Mouse (Mus musculus) forebrain, postnatal 0 days (tissue): Measurements from ENCODE around the gene Polr3b. TPM values are rescaled to one million over a fixed set of nuclear protein-coding genes. Genes with fewer than 3 reads are reported as not detected.

Source experiments
- ATAC-seq: fragments of 200-750 bp; cut with Nextera tagmentation; 2 replicates; pipeline ENCODE4 v1.8.0; 2017; ENCODE audit warnings: mild to moderate bottlenecking, moderate library complexity
- DNase-seq: peaks from one replicate; pipeline ENCODE4 v3.0.0-alpha.2; 2015
- H3K27ac ChIP-seq: fragments of 300-500 bp; sonication (generic); 2 replicates; pipeline ENCODE4 v1.5.1; 2014; ENCODE audit warnings: low read depth, mild to moderate bottlenecking, antibody characterized with exemption, low read length, moderate library complexity, mixed read lengths
- H3K27me3 ChIP-seq: fragments of 300-500 bp; sonication (generic); 2 replicates; pipeline ENCODE4 v1.6.1; 2014; ENCODE audit warnings: mild to moderate bottlenecking, low read length, mixed read lengths; ENCODE audit not compliant: insufficient read depth
- H3K36me3 ChIP-seq: fragments of 300-500 bp; sonication (generic); 2 replicates; pipeline ENCODE4 v1.6.1; 2014; ENCODE audit warnings: mild to moderate bottlenecking, moderate library complexity; ENCODE audit not compliant: insufficient read depth
- H3K4me1 ChIP-seq: fragments of 300-500 bp; sonication (generic); 2 replicates; pipeline ENCODE4 v1.6.1; 2014; ENCODE audit warnings: antibody characterized with exemption; ENCODE audit not compliant: insufficient read depth
- H3K4me2 ChIP-seq: fragments of 300-500 bp; sonication (generic); 2 replicates; pipeline ENCODE4 v1.6.1; 2014; ENCODE audit warnings: low read depth, mild to moderate bottlenecking, moderate library complexity
- H3K4me3 ChIP-seq: fragments of 300-500 bp; sonication (generic); 2 replicates; pipeline ENCODE4 v1.5.1; 2014; ENCODE audit warnings: low read depth, low read length, mixed read lengths
- H3K9ac ChIP-seq: fragments of 300-500 bp; sonication (generic); 2 replicates; pipeline ENCODE4 v1.6.1; 2014; ENCODE audit warnings: mild to moderate bottlenecking
- H3K9me3 ChIP-seq: fragments of 300-500 bp; sonication (generic); 2 replicates; pipeline ENCODE4 v1.6.1; 2016; ENCODE audit warnings: low read length
- CTCF ChIP-seq: sonication (generic); IDR thresholded peaks from 2 replicates; pipeline ENCODE4 v1.5.1; 2016; ENCODE audit warnings: antibody characterized with exemption, control low read depth, low read depth
- WGBS: fragments of 180-500 bp; shearing (Covaris S2); extraction: QIAGEN DNeasy Blood & Tissue Kit; methylation state at CpG from one replicate; pipeline ENCODE4 v1.1.7; 2014; 5-methylcytosine and 5-hydroxymethylcytosine counted together
- polyA plus RNA-seq: library from polyadenylated mRNA; unstranded; fragments of >200 nt; fragmentation: Nextera tagmentation; extraction: Ambion mirVana; gene quantifications from 2 replicates; pipeline ENCODE4 v1.2.1, GENCODE M21; 2015
- total RNA-seq: library from RNA; depleted of rRNA; stranded (reverse); fragments of >200 nt; gene quantifications from 2 replicates; pipeline ENCODE4 v1.2.3, GENCODE M21; 2014

Gene Polr3b
- total and polyA plus RNA-seq, 2 experiments from 2014 or later: 8.8 to 17.1 TPM

GRCm38 (mm10) chr10:84758483-84759431 lies 136.7 kb downstream of the Polr3b start:
- Histone ChIP-seq H3K4me1 (peaks cover 12% of the 10 kb centered on the region; the same call in 1 of the 2 replicates), H3K27ac (no peak overlapping the region), H3K4me3 (peak overlapping the region; percentile 21), H3K4me2 (peak overlapping the region; percentile 84), H3K27me3 (peaks cover 43% of the 10 kb centered on the region), H3K9ac (peak overlapping the region; percentile 4; the same call in 1 of the 2 replicates), H3K9me3 (no peaks in the 10 kb centered on the region), H3K36me3 (no peaks in the 10 kb centered on the region)
- TF ChIP-seq CTCF: no peak
- WGBS: 6% methylated on average over 51 of the region's 51 CpGs
- ATAC-seq (no peak), DNase-seq (peak; percentile 47)

DNA sequence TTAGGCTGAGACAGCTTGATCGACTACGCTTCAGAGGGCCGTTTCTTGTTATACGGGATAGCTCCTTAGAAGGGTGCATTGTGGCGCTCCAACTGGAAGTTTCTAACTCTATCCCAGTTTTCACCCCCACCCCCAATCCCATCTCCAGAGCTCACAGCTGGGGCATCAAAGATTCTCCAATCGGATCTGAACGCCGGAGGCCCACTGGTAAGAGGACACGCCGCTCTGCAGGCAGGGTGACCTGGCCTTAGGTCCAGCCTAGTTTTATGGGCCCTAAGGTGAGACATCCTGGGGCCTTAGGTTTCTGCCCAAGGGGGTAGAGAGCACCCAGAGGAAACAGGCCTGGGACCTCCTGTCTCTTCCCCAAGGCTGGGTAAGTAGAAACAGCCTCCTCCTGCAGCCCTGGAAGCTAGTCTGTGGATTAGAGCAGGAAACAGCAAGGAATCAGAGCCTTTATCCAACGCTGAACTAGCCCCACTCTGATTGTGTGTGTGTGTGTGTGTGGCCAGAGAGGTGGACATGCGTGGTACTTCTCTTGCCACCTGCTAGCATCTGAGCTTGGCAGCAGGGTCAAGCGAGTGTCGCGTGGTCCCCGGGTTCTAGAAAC lies 137.5 kb downstream of the Polr3b start:
- DNase-seq (peak; percentile 25), ATAC-seq (peak; percentile 6; the same call in 1 of the 2 replicates)
- H3K27ac ChIP-seq: no peak overlapping the region

GRCm38 (mm10) chr10:84760118-84761111 lies 138.3 kb downstream of the Polr3b start:
- H3K4me2 ChIP-seq: peak overlapping the region; percentile 84
- H3K27ac ChIP-seq: no peak overlapping the region
- H3K27me3 ChIP-seq: peaks cover 30% of the 10 kb centered on the region
- ATAC-seq (peak; percentile 78), DNase-seq (peak; percentile 64)
- H3K9ac ChIP-seq: no peak overlapping the region
- WGBS: 11% methylated on average over 46 of the region's 46 CpGs
- H3K4me1 ChIP-seq: peaks cover 9% of the 10 kb centered on the region; the same call in 1 of the 2 replicates
- no peaks in the 10 kb centered on the region for H3K36me3 ChIP-seq
- no peak for TF ChIP-seq CTCF
- H3K4me3 ChIP-seq: peak overlapping the region; percentile 23
- no peaks in the 10 kb centered on the region for H3K9me3 ChIP-seq

More for the DNA sequence above, 137.5 kb downstream of the Polr3b start:
- Histone ChIP-seq H3K9me3 (no peaks in the 10 kb centered on the region), H3K27me3 (peaks cover 37% of the 10 kb centered on the region), H3K4me3 (peak overlapping the region; percentile 23), H3K9ac (no peak overlapping the region), H3K36me3 (no peaks in the 10 kb centered on the region), H3K4me1 (peaks cover 12% of the 10 kb centered on the region; the same call in 1 of the 2 replicates), H3K4me2 (peak overlapping the region; percentile 84)
- TF ChIP-seq CTCF: no peak
- 26% methylated on average over 16 of the region's 16 CpGs for WGBS

- DNase-seq (no peak), ATAC-seq (no peak)
- Histone ChIP-seq H3K36me3 (no peaks in the 10 kb centered on the region), H3K27ac (no peak overlapping the region), H3K9me3 (no peaks in the 10 kb centered on the region), H3K9ac (no peak overlapping the region), H3K4me1 (no peaks in the 10 kb centered on the region), H3K27me3 (no peaks in the 10 kb centered on the region), H3K4me2 (no peak overlapping the region), H3K4me3 (no peak overlapping the region)
- TF ChIP-seq CTCF: no peak
- WGBS: 85% methylated on average over 10 of the region's 10 CpGs
These were observed 146.7 kb downstream of the Polr3b start for GRCm38 (mm10) chr10:84768766-84769165.

DNA sequence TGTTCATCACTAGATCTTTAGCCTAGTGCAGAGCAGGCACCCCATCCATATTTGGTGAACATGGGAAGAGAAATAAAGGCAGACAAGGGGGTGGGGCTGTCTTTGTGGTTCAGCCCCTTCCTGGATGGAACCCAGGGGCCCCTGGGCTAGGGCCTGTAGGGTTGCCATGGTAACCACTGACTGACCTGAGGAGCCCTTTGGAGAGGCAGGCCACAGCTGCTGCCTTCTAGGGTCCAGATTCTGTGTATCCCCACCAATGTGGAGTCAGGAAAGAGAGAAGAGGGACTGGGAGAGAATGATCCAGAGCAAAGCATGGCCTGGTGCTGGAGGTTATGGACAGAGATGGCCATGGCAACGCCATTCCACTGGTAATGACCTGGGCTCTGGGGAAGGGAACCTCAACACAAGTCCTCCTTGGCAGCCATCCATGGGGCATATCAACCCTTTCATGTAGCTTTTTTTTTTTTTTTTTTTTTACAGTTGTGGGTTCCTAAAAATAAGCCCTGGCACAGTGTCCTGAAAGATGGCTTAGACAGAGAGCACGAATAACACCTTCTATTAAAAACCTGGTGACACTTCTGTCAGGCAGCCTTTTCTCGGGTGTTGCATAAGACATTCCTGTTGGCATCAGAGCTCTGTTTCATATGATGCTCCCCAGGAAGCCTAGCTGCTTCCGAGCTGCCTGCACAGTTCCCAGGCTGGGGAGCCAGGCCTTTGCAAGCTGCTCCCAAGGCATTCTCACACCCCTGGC lies 150.5 kb downstream of the Polr3b start:
- DNase-seq: no peak
- no peak overlapping the region for H3K4me2 ChIP-seq
- H3K36me3 ChIP-seq: no peaks in the 10 kb centered on the region
- no peak; the same call in 1 of the 2 replicates for ATAC-seq
- no peak overlapping the region for H3K9ac ChIP-seq
- H3K9me3 ChIP-seq: no peaks in the 10 kb centered on the region
- WGBS: 59% methylated on average over 4 of the region's 4 CpGs
- no peak overlapping the region for H3K4me3 ChIP-seq
- no peaks in the 10 kb centered on the region for H3K4me1 ChIP-seq
- TF ChIP-seq CTCF: no peak
- H3K27me3 ChIP-seq: no peaks in the 10 kb centered on the region
- H3K27ac ChIP-seq: no peak overlapping the region

GRCm38 (mm10) chr10:84773889-84774288 lies 151.8 kb downstream of the Polr3b start:
- H3K9me3 ChIP-seq: no peaks in the 10 kb centered on the region
- DNase-seq (no peak), ATAC-seq (no peak)
- no peaks in the 10 kb centered on the region for H3K4me1 ChIP-seq
- H3K36me3 ChIP-seq: no peaks in the 10 kb centered on the region
- no peak overlapping the region for H3K4me2 ChIP-seq
- no peak for TF ChIP-seq CTCF
- no peak overlapping the region for H3K9ac ChIP-seq
- WGBS: 93% methylated on average over 4 of the region's 4 CpGs
- H3K27me3 ChIP-seq: no peaks in the 10 kb centered on the region
- no peak overlapping the region for H3K4me3 ChIP-seq
- H3K27ac ChIP-seq: no peak overlapping the region
